Mouse (Mus musculus) 416B (cell line): ENCODE data around the gene Kcng4.

ENCODE experiments used
- DNase-seq: peaks from one replicate; pipeline ENCODE4 v3.0.0; 2011; ENCODE audit warnings: low read depth

The Kcng4 gene

DNA sequence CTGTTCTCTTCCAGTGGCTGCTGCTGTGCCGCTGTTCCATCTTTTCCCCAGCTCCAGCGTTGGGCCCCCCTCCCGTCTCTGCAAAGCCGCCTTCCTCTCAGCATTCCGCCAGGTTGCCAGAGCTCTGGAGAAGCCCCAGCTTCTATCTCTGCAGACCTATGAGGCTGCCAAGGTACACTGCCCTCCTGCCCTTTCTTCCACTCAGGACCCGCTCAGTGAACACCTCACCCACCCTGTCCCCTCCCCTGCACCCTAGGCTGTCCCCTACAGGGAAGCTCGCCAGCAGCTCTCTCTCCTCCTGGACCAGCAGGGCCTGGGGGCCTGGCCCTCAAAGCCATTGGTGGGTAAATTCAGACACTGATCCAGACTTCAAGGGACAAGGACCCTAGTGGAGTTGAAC, 19.1 kb downstream of the Kcng4 start:
- DNase-seq: no peak

DNA sequence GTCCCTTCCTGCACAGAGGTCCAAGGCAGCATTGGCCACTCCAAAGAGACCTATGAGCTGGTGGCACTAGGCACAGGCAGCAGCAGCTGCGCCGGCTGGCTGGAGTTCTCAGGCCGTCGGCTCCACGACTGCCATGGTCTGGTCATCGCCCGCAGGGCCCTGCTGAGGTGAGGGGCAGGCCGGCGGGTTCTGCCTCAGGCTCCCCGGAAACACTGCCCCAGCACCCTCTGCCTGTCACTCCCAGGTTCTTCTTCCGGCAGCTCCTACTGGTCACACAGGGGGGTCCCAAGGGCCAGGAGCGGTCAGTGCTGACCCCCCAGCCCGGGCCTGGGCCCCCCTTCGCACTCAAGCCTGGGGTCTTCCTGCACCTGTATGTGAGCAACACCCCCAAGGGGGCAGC, 20.4 kb downstream of the Kcng4 start:
- DNase-seq: no peak

DNA sequence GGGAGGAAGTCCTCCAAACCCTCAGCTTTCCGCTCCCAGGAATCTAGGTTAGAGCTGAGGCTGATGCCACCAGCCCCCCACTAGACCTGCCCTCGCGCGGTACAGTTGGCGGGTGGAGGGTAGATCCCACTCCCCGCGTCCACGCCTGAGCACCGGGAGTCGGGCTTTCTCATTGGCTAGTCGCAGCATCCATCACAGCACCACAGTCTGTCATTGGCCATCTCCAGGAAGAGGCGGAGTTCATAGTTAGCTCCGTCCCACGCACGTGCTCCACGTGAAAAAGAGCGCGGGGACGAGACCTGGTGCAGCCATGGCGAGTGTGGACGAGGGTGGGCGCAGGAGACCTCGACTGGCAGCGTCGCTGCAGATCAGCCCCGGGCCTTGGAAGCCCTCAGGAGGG, 23.0 kb downstream of the Kcng4 start, which contains the start of gene Adad2:
TSS of gene Adad2 (plus strand) at position 277 of the 400 bp plus-strand sequence.
- no peak for DNase-seq

DNA sequence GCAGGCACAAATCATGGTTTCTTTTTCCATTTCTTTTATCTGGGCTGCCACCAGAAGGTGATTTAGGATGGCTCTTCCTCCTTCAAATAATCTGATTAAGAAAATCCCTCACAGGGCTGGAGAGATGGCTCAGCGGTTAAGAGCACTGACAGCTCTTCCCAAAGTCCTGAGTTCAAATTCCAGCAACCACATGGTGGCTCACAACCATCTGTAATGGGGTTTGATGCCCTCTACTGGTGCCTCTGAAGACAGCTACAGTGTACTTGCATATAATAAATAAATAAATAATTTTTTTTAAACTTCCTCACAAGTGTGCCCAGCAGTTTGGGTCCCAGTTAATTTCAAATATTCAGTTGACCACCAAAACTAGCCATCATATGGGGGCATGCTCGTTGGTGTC, 29.3 kb downstream of the Kcng4 start:
- peak; percentile 68 for DNase-seq

DNA sequence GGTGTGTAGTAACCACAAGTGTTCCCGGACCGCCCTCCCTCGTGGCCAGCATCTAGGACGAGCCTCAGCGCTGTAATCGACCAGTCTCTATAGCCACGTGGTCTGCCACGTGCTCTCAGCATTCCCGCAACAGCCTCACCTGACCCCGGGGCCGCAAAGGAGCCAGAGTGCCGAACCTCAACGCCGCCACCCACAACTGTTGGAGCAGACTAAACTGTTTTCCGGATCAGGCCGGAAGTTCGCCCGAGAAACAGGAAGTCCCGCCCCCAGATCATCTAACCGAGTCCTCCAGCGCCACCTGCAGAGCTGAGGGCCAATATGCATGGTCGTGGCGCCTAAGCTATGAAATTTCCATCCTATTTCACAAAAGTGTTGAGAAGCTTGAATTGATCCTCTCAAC, 30.5 kb downstream of the Kcng4 start, which contains the start of gene Taf1c:
TSS of gene Taf1c (minus strand) at position 227 of the 400 bp plus-strand sequence.
- DNase-seq: peak; percentile 94

DNA sequence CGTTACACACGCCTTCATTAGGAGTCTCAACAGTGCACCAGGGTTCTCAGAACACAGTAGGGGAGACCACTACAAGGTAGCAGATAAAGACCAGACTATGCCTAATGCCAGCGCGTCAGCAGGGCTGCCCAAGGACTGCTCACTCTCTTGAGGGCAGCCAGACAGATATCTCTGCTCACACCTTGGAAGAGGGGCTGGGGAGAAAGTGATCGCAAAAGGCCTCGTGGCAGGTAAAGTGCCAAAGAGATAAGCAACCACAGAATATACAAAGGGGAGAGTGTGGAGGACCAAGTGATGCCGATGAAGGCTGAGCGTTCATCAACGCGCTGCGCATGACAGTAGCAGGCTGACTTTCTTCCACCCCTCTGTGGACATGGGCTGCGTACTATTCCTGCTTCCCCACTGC, 31.1 kb downstream of the Kcng4 start:
- no peak for DNase-seq

DNA sequence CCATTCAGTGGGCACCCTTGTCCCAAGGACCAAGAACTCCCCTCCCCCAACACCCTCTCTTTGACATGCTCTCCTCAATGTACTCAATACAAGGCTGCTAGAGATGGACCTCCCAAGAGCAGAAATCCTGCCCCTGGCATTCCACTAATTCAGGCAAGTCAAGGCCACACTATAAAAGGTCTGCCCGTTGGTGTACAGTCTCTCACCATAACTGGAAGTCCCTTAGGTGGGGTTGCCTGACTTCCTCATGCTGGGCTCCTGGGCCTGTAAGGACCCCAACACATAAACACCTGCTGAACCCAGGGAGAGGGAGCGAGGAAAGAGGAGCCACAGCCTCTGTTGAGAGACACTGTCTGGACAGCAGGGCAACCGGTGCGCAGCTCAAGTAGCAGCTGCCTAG, 31.7 kb downstream of the Kcng4 start:
- DNase-seq: no peak

DNA sequence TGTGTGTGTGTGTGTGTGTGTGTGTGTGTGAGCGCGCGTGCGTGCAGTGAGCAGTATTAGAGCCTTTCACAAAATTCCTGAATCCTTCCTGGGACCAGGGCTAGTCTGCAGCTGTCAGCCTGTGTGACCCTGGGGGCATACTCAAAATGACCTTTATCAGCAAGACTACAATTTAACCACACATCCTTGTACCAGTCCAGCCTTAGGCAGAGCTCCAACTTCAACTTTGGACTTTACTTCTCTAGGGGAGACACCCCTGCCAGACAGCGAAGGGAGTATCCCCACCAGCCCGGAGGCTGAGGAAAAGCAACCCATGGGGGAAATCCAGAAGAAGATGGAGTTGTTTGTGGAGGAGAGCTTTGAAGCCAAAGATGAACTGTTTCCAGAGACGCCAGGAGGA, 44.0 kb downstream of the Kcng4 start:
- DNase-seq: no peak

DNA sequence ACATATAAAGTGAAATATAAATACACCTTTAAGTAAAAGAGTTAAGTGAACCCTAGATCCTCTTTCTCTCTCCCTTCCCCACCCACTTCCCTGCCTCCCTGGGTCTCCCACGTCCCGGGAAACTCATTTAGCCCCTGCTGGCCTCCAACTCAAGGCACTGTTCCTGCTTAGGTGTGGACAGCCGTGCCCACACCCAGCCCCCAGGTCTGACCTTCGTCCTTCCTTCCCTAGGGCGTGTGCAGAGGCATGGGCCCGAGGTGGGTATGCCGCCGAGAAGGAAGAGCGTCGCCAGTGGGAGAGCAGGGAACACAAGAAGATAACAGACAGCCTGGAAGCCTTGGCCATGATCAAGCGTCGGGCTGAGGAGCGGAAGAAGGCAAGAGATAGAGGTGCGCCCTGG, 45.1 kb downstream of the Kcng4 start:
- no peak for DNase-seq

DNA sequence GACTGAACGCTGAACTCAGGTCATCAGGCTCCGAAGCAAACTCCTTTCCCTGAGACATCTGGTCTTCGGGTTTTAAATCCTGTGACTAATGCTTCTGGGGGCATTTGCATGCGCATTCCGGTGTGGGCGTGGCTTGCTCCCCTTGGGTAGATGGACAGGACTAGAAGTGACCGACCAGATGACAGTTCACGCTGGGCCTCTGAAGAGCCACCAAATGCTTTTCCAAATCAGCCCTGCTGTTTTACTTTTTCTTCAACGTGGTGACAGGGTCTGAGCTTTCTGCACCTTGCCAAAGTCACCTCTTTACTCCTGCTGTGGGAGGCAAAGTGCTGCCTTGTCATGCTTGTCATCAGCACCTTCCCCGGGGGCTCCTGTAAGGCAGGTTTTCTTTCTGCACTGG, 46.6 kb downstream of the Kcng4 start:
- no peak for DNase-seq

DNA sequence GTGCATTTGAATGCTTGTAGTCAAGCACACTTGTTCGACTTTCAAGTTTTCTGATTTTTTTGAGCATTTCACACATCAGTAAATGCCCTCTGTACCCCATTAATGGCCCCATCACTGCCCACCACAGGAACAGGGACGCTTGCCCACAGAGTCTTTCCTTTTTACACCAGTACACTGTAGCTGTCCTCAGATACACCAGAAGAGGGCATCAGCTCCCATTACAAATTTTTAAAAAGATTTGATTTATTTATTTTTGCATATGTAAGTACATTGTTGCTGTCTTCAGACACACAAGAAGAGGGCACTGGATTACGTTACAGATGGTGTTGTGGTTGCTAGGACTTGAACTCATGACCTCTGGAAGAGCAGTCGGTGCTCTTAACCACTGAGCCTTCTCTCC, 47.2 kb downstream of the Kcng4 start:
- DNase-seq: no peak

DNA sequence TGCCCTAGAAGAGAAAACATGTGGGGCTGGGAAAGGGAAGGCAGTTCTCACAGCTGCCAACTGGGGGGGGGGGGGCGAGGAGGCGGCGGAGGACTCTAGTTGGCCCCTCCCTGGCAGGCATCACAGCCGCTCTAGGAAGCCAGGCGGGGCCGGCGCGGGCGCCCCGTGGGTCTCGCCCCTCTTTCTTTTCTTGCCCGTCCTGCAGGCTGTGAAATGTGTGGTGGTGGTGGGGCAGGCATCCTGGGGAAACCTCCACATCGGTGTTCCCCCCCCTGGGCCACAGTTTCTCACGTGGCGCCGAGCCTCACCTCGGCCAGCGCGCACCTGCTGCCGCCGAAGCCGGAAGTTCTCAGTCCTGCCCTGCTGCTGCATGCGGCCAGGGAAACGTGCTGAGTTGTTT, 49.6 kb downstream of the Kcng4 start:
- DNase-seq: no peak

DNA sequence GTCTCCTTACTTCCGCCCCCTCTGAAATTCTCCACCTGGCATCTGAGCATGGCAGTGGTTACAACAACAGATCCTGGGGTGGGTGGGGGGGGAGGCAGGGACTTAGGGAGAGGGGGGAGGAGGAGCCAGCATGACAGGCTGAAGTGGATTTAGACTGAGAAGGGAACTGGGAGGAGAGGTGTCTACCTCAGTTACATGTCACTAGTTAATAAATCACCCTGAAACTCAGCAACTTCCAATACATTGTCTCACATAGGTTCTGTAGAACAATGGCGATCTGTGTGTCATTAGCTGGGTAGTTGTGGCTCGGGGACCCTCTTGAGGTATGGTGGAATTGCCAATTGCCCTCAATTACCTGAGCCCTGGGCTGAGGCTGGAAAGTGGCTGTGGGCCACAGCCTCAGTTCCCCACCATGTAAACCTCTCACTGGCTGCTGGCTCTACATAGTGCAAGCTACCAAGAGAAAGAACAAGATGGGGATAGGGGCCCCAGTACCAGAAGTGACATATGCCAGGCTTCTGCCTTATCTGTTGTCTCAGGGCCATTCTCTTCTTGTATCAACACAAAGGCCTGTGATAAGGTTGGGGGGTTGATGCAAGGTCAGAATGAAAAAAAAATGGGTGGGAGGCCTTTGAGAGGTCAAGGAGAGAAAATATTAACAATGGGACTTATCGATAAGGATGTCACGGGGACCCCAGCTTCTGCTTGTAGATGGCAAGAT, 54.9 kb downstream of the Kcng4 start:
- DNase-seq: no peak

DNA sequence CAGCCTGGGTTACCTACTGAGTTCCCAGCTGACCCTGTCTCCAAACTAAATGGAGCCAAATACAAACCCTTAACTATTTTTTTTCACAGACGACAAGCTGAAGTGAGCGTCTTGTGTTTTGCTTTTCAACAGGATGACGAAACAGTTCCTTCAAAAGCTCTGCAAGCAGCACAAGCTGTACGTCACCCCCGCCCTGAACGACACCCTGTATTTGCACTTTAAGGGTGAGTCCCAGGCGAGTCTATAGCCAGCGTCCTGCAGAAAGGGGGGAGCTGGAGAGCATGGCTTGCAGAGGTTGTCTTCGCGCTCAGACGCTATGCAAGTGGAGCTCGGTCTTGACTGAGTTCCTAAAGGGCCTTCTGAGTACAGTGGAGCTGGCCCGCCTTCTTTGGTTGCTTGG, 56.4 kb downstream of the Kcng4 start:
- DNase-seq: no peak

DNA sequence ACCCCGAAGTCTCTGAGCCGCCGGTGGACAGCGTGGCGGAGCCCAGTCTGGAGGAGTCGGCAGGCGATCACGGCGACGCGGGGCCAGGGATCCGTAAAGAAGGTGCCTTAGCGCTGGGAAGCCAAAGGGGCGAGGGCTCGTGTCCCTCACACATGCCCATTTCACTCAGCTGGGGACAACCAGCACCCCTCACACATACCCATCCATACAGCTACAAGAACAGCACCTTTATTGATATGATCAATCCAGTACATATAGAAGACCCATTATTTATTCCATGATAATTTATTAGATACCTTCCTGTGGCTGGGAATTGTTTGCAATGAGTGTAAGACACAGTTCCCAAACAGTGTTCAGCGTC, 60.1 kb downstream of the Kcng4 start:
- DNase-seq: no peak

DNA sequence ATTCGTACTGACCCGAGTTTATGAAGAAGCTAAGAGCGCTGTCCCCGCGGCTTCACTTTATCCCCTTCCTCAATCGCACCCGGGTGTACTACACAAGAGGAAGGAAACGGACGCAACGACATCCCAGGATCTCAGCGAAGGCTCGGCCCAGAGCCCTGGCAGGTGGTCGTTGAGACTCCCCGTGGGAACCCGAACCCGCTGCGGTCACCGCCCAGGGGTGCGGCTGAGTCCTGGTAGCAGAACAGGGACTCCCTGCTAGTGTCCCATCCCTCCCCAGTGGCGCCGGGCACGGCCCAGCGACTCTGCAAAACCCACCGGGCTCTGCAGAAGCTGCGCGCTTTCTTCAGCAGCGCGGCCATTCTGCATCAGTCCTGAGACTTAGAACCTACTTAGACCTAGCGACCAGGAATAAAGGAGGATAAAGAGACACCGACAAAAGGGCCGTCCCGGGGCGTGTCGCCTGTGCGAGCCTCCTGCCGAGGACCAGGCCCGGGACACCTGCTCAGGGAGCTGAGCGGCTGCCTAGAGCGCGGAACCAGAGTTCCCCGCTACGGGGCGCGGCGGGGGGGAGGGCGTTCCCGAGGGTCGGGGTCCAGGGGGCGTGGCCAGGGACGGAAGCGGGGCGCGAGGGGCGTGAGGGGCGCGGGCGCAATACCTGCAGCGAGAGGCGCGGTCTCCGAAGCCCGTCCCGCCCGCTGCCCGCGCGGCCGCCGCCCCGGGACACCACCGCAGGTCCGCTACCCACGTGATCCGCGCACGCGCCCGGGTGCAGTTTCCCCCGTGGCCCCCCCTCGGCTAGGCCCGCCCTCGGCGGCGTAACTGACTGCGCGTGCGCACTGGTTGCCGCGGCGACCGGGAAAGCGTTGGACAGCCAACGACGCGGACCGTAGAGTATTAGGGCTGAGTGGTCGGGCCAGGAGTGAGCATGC, 60.8 kb downstream of the Kcng4 start, which contains the start of the genes Hsdl1 and Dnaaf1:
TSS of gene Hsdl1 (minus strand) at position 747 of the 929 bp plus-strand sequence.
TSS of gene Dnaaf1 (plus strand) at position 799 of the 929 bp plus-strand sequence.
- peak; percentile 84 for DNase-seq
